Mouse (Mus musculus): ENCODE results near the gene Rnd3.
A peak's percentile ranks its signal among the peaks of the same experiment; 100 is the strongest.

Gene Rnd3

GRCm38 (mm10) chr2:51110271-51110670, 38.6 kb downstream of the Rnd3 start:
- DNase-seq (ENCODE audit: low spot score): no peak

- DNase-seq (ENCODE audit: low spot score): no peak
These were observed 40.3 kb downstream of the Rnd3 start for GRCm38 (mm10) chr2:51108631-51109030.

- DNase-seq (ENCODE audit: low spot score): no peak
These were observed 47.7 kb downstream of the Rnd3 start for GRCm38 (mm10) chr2:51101187-51101586.

DNA sequence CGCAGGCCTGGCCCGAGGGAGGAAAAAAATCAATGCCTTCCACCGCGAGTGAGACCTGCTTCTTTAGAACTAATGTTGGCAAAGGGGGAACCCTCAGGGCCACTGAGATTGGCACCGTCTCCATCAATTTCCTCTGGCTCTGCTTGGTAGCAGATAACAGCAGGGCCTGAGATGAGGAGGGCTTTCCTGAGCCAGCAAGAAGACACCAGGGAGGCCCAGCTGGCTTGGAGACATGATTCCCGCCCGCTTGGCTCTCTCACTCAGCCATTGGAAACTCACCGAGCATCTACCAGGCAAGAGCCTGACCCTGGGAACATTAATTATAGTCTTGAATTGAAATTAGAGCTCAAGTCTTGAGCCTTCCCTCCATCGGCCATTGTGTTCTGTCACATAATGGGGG, 48.9 kb downstream of the Rnd3 start:
- peak; percentile 26 for DNase-seq (ENCODE audit: low spot score)

DNA sequence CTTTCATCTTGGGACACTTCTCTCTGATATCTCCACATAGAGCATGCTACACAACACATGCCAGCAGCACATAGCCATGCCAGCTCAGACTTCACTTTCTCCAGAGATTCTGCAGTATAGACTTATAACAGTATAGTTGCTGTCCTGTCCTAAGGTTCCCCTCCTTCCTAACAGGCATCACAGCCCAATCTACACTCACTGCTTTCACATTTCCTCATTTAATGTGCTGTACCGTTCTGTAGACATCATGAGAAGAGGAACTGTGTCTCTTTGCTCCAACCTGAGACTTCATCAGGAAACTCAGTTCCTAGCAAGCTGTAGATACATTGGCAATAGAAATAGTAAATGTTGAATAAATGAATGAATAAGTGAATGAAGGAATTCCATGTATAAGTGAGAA, 49.7 kb downstream of the Rnd3 start:
- no peak for DNase-seq (ENCODE audit: low spot score)

- no peak for DNase-seq (ENCODE audit: low spot score)
These were observed 58.2 kb downstream of the Rnd3 start for GRCm38 (mm10) chr2:51090688-51091087.

- no peak for DNase-seq (ENCODE audit: low spot score)
These were observed 58.9 kb downstream of the Rnd3 start for GRCm38 (mm10) chr2:51090049-51090448.

GRCm38 (mm10) chr2:51088843-51089573, 59.9 kb downstream of the Rnd3 start:
- DNase-seq (ENCODE audit: low spot score): no peak

GRCm38 (mm10) chr2:51088123-51088453, 60.8 kb downstream of the Rnd3 start:
- DNase-seq (ENCODE audit: low spot score): no peak

DNA sequence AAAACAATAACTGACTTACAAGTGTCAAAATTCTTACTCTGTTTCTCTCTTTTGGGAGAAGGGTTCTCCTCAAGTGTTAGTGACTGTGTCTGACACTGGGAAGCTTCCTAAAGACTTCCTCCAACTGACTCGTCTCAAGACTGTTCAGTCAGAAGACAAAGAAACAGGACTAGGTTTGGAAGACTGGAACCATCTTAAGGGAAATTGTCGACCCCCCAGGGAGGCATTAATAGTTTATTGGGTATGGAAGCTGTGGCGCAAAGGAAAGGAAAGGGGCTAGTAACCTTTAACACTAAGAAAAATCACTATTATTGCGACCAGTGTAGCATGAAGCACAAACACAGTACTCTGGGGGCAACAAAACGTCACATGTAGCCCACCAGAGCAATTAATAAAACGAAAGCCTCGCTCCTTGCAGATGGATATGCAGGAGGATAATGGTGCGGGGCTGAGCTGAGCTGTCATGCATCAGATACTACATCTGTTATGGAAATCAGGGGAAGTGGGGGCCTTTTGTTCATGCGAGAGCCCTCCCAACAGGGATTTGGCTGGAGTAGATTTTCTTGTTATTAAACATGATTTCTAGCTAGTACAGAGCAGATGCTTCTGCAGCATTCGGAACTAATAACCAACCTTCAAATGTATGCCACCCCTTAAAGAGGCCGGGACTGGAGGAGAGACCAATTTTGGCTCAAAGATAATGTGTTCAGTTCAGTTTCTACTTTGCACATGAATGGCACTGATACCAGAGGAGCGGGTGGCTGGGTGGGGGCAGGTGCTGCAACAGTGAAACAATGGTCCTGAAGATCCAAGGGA, 61.4 kb downstream of the Rnd3 start:
- no peak for DNase-seq (ENCODE audit: low spot score)

DNA sequence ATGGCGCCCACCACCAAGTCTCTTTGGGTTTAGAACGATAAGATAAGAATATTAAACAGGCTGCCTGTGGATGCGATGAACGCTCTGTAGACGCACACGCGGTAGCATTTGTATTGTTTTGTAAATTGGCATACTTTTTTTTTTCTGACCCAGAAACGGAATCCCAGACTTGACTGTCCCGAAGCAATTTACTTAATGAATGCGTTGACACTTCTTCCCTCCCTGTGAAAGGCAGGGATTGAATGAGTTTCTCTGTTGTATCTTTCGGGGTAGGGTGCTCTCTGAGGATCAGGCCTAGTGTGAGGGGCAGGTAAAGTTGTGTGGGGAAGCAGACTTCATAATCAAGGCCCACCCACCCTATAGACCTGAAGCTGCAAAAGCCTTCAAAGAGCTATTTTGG, 63.8 kb downstream of the Rnd3 start:
- no peak for DNase-seq (ENCODE audit: low spot score)

GRCm38 (mm10) chr2:51082714-51083351, 66.1 kb downstream of the Rnd3 start:
- DNase-seq (ENCODE audit: low spot score): no peak
